Mouse (Mus musculus) brain, embryonic 14.5 days (tissue): ENCODE results near the gene Hmx3. TPM values are rescaled to one million over a fixed set of nuclear protein-coding genes. Genes with fewer than 3 reads are reported as not detected.

Source experiments
- DNase-seq: peaks from one replicate; pipeline ENCODE4 v3.0.0-alpha.2; 2011; ENCODE audit warnings: low read depth
- CTCF ChIP-seq: fragments of 200-500 bp; IDR thresholded peaks from 2 replicates; pipeline ENCODE4 v1.5.1; 2012; ENCODE audit warnings: inconsistent platforms, mild to moderate bottlenecking, moderate library complexity, borderline replicate concordance; ENCODE audit not compliant: insufficient read depth, insufficient read length; ENCODE audit errors: extremely low read depth
- POLR2A ChIP-seq: fragments of 200-500 bp; IDR thresholded peaks from 2 replicates; pipeline ENCODE4 v1.6.1; 2012; ENCODE audit warnings: mild to moderate bottlenecking, inconsistent platforms, borderline replicate concordance; ENCODE audit not compliant: poor library complexity, insufficient read depth, insufficient read length, severe bottlenecking; ENCODE audit errors: extremely low read depth
- polyA plus RNA-seq: library from polyadenylated mRNA; depleted of rRNA; stranded (reverse); fragments of >200 nt; gene quantifications from 2 replicates; pipeline ENCODE4 v1.2.3, GENCODE M21; 2012; rRNA removed

The Hmx3 gene
- polyA plus RNA-seq: 3.1 and 3.5 TPM in 2 replicates

DNA sequence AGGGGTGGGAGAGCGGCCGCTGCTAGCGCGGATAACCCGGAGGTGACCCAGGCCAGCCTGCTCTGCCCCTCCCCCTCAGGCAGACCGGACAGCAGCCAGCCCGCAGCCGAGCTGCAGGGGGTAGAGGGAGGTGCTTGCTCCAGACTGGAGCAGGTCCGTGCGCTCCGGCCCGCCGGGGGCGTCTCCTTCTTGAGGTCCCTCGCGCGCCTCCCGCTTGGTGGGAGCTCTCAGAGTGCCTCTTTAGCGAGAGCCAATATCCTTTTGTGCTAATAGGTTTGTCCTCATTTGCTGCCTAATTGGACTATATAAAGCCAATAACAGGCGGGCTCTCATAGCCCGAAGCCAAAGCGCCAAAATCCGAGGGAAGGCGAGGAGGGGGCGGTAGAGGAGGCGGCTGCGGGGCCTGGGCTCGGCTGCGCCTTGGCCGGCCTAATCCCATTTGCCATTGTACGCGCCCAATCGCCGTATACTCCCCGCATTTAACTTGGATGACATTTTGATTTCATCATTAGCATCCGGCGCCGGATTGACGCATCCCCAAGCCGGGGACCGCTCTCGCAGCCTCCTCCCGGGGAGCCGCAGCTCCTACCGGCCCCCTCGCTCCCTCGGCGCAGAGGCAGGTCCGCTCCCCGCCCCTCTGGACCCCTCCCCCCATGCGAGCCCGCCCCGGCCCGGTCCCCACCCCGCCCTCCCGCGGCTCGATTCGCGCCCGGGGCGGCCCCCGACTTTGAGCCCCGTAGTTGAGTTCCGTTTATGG, at the start of gene Hmx3:
Gene Hmx3, plus strand, starts transcription at position 753 of the 757 bp plus-strand sequence.
- no peak for TF ChIP-seq POLR2A
- TF ChIP-seq CTCF: no peak
- DNase-seq: peak; percentile 79

DNA sequence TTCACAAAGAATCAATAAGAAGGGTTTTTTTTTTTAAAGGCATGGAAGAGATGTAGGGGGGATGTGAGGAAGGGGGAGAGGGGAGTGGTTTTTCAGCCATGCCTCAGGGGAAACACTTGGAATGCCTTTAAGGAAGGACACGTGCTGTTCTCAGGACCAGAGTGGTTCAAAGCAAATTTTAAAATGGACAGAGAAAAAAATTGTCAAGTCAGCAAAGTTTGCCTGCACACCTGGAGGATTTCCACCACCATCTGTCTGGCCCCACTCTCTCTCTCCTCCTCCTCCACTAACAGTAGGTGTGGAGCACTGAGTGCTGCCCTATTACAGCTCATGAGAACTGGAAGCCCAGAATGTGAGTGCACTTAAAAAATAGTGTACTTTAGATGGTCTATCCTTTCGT, 38.9 kb upstream of the Hmx3 start:
- DNase-seq: no peak
- TF ChIP-seq POLR2A: no peak
- no peak for TF ChIP-seq CTCF

DNA sequence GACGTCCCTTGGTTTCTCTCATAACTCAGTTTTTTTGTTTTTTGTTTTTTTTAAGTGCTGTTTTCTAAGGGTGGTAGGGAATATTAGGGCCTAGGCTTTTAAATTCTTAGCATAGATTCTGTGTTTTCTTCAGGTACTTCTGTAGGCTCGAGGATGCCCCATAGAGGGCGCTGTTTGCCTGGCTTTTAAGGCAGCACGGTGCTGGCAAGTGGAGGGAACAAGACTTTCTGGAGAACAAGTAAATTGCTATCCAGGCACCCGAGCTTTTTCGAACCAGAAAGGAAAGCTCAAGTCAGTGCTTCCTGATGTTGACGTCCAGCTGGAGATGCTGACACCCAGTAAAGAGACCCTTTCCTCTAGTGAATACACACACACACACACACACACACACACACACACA, 2.7 kb upstream of the Hmx3 start:
- peak; percentile 94 for DNase-seq
- peak; percentile 92 for TF ChIP-seq CTCF
- no peak for TF ChIP-seq POLR2A

DNA sequence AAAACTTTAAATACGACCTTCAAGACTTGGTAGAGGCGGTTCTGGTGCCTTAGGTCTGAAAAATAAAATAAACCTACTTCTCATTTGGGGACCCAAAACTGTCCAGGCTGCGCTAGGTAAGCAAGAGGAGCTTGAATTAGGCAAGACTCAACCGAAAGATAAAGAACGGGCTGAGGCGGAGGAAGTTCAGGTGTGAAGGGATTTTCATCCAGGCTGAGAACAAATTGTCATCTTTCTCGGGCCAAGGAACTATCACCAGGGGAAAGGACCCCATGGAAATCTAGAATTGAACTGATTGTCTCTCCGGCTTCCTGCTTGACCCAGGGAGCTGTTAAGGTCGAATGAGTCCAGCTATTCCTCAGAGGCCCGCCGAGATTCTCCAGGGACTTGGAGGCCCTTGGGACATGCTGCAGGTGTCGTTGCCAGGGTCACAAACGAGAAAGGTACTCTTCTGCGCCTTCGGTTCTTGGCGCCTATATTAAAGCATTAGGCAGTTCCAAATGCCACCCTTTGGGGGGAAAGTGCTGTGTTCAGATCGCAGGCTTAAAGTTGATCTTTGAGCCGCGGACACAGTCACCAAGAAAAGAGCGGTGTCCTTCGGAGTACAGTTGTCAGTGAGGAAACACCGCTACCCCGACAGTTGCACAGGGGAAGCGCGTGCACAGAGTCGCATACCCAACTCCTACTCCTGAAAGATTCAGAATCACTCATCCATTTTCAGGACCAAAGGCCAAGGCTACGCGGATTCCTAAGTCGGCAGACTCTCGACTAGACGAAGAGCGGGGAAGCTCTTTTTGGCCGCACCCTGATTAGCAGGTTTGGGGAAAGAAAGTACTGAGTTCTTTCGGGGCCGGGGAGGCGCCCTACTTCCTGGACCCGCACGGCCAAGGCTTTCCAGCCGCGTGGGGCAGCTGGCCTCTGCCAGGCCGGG, 1.2 kb upstream of the Hmx3 start:
- DNase-seq: peak; percentile 22
- TF ChIP-seq CTCF: no peak
- no peak for TF ChIP-seq POLR2A

DNA sequence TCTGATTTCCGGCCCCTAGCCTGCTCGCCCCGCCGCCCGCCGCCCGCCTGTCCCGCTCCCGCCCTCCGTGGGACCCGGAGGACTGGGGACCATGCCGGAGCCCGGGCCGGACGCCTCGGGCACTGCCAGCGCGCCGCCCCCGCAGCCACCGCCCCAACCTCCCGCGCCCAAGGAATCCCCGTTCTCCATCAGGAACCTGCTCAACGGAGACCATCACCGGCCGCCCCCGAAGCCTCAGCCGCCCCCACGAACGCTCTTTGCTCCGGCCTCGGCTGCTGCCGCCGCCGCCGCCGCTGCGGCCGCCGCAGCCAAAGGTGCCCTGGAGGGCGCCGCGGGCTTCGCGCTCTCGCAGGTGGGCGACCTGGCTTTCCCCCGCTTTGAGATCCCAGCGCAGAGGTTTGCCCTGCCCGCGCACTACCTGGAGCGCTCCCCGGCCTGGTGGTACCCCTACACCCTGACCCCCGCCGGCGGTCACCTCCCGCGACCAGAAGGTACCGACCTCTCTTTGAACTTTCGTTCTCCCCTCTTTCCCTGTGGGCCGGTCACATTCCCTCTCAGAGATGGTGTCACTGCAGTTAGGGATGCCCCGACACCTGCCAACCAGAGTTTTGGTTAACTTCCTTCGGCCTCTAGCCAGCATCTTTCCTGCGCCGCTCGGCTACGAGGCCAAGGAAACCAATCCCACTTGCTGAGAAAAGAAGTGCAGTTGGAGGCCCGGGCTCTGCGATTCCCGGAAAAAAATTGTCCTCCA, 380 bp downstream of the Hmx3 start:
- peak; percentile 32 for DNase-seq

DNA sequence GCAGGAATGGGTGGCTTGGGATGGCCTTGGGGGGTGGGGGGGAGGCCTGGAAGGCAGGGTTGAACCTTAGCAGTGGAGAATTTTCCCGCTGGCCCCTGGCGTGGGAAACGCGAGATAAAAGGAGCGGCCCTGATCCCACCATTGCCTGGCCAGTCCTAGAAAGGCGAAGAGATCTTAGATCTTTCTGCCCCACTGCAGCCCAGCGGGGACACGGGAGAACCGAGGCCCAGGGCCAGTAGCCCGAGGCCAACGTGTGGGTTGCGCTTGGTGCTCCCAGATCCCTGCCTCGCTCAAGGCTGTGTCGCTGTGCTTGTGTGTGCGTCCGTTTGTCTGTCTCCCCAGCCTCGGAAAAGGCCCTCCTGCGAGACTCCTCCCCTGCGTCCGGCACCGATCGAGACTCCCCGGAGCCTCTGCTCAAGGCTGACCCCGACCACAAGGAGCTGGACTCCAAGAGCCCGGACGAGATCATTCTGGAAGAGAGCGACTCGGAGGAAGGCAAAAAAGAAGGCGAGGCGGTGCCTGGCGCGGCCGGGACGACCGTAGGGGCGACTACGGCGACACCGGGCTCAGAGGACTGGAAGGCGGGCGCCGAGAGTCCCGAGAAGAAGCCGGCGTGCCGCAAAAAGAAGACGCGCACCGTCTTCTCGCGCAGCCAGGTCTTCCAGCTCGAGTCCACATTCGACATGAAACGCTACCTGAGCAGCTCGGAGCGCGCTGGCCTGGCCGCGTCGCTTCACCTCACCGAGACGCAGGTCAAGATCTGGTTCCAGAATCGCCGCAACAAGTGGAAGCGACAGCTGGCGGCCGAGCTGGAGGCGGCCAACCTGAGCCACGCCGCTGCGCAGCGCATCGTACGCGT, 1.2 kb downstream of the Hmx3 start:
- TF ChIP-seq CTCF (no peak), POLR2A (no peak)
- DNase-seq: peak; percentile 33

More for the DNA sequence above, 380 bp downstream of the Hmx3 start:
- TF ChIP-seq POLR2A (no peak), CTCF (no peak)

DNA sequence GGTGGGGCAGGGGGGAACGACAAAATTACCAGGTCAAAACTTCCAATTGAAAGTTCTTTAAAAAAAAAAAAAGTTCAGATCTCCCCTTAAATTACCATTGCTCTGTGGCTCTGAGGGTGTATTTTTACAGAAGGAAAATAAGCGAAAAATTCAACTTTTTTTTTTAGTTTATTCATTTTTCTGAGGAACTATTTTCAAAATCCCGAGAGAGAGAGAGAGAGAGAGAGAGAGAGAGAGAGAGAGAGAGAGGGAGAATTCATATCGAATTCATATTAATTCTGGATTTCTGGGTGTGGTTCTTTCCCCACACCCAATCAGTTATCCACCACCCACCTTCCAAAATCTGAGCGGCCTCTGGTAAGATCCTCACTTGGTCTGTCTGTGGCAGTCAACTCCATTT, 2.2 kb downstream of the Hmx3 start:
- no peak for DNase-seq
- TF ChIP-seq CTCF (no peak), POLR2A (no peak)

DNA sequence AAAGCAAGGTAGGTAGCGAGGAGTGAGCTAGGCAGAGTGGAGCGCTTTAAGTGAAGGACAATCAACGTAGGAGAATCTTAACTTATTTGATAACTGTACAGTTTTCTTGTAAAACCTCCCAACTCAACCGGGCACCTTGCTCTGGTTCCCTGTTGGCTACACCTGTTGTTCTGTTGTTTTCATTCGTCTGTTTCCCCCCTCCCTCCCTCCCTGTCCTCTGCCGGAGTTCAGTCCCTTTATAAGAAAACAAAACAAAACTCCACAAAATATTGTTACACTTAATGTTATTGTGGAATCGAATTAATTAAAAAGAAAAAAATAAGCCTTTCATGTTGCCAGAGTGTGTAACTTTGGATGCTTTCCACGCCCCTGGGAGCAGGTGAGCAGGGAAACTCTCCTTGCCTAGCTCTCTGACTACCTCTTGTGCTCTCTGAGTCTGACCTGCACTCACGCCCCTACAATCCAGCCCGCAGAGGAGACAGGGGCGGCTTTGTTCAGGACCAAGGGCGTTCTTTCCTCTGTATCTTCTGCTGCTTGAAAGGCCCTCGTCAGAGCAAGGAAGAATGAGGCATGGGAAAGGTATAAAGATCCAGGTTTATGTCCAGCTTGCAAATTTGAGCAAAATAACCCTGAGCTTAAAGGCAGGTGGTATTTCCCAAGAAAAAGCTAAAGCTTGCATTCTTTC, 3.2 kb downstream of the Hmx3 start:
- TF ChIP-seq POLR2A: no peak
- no peak for TF ChIP-seq CTCF

DNA sequence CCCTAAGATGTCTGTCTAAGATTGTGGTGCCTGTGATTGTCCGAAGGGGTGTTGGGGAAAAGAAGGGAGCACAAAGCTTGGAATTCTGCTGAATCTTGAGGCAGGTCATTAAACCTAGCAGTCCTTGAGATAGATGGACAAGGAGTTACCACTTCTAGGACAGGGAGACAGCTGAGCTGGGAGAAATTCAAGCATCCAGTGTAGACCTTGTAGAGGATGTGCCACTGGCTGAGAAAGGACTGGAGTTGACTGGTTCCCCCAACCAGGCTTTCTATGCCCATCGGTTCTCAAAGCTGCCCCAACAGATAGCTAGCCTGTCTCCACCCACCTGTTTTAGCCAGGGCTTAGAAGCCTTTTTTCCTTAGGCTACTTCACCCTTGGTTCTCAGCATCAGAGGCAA, 3.8 kb downstream of the Hmx3 start:
- TF ChIP-seq POLR2A: no peak
- TF ChIP-seq CTCF: no peak

More for the DNA sequence above, 3.2 kb downstream of the Hmx3 start:
- DNase-seq: no peak

DNA sequence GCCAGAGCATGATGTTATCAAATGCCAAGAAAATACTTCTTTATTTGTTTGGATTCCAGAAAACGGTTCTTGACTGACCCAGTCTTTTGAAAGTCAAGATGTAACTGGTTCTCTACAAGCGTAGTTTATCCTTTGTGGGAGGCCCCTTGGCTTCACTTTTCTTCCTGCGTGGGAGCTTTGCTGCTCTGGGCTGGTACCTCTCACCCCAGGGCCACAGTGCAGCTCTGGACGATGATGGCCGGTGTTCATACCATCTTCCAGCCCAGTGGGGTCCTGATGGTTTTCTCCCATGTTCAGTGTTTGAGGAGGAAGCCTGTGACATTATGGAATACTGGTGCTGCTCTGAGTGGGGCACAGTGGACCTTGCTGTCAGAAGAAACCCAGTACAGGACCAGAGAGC, 4.8 kb downstream of the Hmx3 start:
- no peak for TF ChIP-seq CTCF
- TF ChIP-seq POLR2A: no peak
- DNase-seq: no peak

More for the DNA sequence above, 3.8 kb downstream of the Hmx3 start:
- DNase-seq: no peak
